Mouse (Mus musculus) CH12.LX (cell line): ENCODE measurements around the gene Mup7.
"Not testable (repeated sequence)": the region's sequence is repeated elsewhere in the genome, so short reads cannot be mapped to it uniquely, and the experiment has no call there.

ENCODE experiments used
- CTCF ChIP-seq, 2 experiments: IDR thresholded peaks in 1 of 2; conservative IDR thresholded peaks in 1 of 2; 2 replicates each; pipeline ENCODE4 v1.5.1; 2011 to 2012; ENCODE audit warnings: low read depth in 2 of 2, low read length in 2 of 2, improper control_type of control experiment in 1 of 2, inconsistent platforms in 1 of 2, mild to moderate bottlenecking in 1 of 2, moderate library complexity in 1 of 2
- ETS1 ChIP-seq: conservative IDR thresholded peaks from 2 replicates; pipeline ENCODE4 v1.6.1; 2012; ENCODE audit warnings: low read depth, mild to moderate bottlenecking, inconsistent platforms, low read length, improper control_type of control experiment, moderate library complexity

GRCm38 (mm10) chr4:60029334-60030111 lies 40.8 kb downstream of the Mup7 start:
- TF ChIP-seq CTCF (conservative IDR thresholded peaks at IDR 0.05 in 1 of 2, IDR thresholded peaks at IDR 0.05 in 1 of 2; ENCODE audit: low read depth in 2 of 2, low read length in 2 of 2); ETS1: not testable (repeated sequence)
